Mouse (Mus musculus): ENCODE data around the gene Ptgfrn. TPM values are rescaled to one million over a fixed set of nuclear protein-coding genes. Genes with fewer than 3 reads are reported as not detected.

Ptgfrn gene
- polyA plus RNA-seq, 1 experiment from 2014 or later: 10.0 TPM

DNA sequence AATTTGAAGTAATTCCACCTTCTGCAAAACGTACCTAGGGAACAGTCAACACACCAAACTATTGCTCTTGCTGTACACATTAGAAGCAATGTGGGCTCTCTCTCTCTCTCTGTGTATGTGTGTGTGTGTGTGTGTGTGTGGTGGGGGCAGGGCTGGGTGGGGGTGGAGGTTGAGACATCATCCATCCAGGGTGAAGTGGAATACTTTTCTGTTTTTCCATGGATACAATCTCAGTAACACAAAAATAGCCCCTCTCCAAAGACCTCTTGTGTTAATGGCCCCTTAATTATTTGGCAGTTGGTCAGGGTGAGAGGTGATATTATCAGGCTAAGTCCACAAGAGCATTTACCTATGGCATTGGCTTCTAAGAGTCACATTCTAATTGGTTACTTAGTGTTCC is 83.3 kb downstream of the Ptgfrn start:
- H3K4me1 ChIP-seq (ENCODE audit: control insufficient read depth in 2 of 2, insufficient read depth in 2 of 2, low read length in 2 of 2): peaks cover 19 to 36% of the 10 kb centered on the region in 2 experiments
- WGBS: 14% methylated on average over 1 of the region's 1 CpGs
- peak overlapping the region; percentile 31 for H3K4me2 ChIP-seq (ENCODE audit: low read length)
- ATAC-seq (ENCODE audit: insufficient number of reproducible peaks, insufficient read depth, low FRiP score, low read depth): peak; percentile 77
- H3K36me3 ChIP-seq (ENCODE audit: control insufficient read depth, insufficient read depth, low read length): no peaks in the 10 kb centered on the region
- H3K27me3 ChIP-seq (ENCODE audit: control insufficient read depth, insufficient read depth, low read length): no peaks in the 10 kb centered on the region
- no peaks in the 10 kb centered on the region for H3K9me3 ChIP-seq (ENCODE audit: control insufficient read depth, low read length)
- no peak overlapping the region for H3K9ac ChIP-seq (ENCODE audit: low read length)
- H3K4me3 ChIP-seq (ENCODE audit: control insufficient read depth in 1 of 2, insufficient read depth in 1 of 2, low read depth in 1 of 2, low read length in 2 of 2): no peak overlapping the region
- H3K27ac ChIP-seq (replicated peaks in 1 of 2; ENCODE audit: control insufficient read depth in 1 of 2, insufficient read depth in 1 of 2, low read depth in 2 of 2, low read length in 2 of 2): peak overlapping the region; percentile 80; a peak in 3 of 4 replicates

DNA sequence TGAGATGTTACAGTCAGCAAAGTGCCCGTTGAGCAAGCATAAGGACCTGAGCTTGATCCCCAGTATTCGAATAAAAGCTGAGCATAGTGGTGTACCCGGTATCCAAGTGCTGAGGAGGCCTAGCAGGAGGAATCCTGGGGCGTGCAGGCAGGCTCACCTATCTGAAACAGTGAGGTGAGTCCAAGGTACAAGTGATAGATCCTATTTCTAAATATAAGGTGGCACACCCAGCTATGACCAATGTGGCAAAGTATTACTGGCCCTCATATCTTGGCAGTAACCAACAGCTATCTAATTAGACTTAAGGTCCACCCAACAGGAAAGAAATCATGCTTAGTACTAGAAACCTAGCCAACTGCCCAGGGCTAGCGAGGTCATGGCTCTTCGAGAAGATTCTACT is 87.1 kb downstream of the Ptgfrn start:
- no peaks in the 10 kb centered on the region for H3K27me3 ChIP-seq (ENCODE audit: control insufficient read depth, insufficient read depth, low read length)
- 87% methylated on average over 6 of the region's 6 CpGs for whole genome bisulfite sequencing
- no peaks in the 10 kb centered on the region for H3K36me3 ChIP-seq (ENCODE audit: control insufficient read depth, insufficient read depth, low read length)
- H3K9ac ChIP-seq (ENCODE audit: low read length): no peak overlapping the region
- no peak for ATAC-seq (ENCODE audit: insufficient number of reproducible peaks, insufficient read depth, low FRiP score, low read depth)
- H3K9me3 ChIP-seq (ENCODE audit: control insufficient read depth, low read length): no peaks in the 10 kb centered on the region
- H3K4me3 ChIP-seq (ENCODE audit: control insufficient read depth in 1 of 2, insufficient read depth in 1 of 2, low read depth in 1 of 2, low read length in 2 of 2): no peak overlapping the region
- H3K4me2 ChIP-seq (ENCODE audit: low read length): no peak overlapping the region
- H3K4me1 ChIP-seq (ENCODE audit: control insufficient read depth in 2 of 2, insufficient read depth in 2 of 2, low read length in 2 of 2): peaks cover 11 to 28% of the 10 kb centered on the region in 2 experiments
- H3K27ac ChIP-seq (replicated peaks in 1 of 2; ENCODE audit: control insufficient read depth in 1 of 2, insufficient read depth in 1 of 2, low read depth in 2 of 2, low read length in 2 of 2): no peak overlapping the region

DNA sequence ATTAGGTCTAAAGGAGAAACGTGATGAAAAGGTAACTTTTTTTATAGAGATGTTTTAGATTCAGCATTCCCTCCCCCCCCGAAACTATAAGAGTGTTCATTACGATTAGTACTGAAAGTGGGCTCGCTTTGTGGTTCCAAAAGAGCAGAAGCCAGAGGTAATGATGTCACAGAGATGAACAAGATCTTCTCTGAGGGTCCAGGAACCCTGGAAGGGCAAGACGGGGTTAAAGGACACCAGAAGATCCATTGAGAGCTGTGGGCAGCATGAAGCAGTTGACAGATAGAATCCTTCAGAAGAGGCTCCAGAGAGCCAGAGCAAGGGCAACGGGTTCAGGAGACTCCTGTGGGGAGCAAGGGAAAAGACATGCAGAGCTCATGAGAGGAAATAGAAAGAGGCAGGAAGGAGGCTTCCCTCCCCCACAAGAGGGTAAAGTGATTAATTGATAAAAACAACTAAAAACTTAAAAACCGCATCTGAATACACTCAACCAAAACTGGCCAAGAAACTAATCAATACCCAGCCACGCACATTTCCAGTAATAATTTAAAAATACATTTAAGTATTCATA is 88.5 kb downstream of the Ptgfrn start:
- no peak overlapping the region for H3K27ac ChIP-seq (replicated peaks in 1 of 2; ENCODE audit: control insufficient read depth in 1 of 2, insufficient read depth in 1 of 2, low read depth in 2 of 2, low read length in 2 of 2)
- no peak overlapping the region for H3K9ac ChIP-seq (ENCODE audit: low read length)
- ATAC-seq (ENCODE audit: insufficient number of reproducible peaks, insufficient read depth, low FRiP score, low read depth): no peak
- peaks cover 8 to 21% of the 10 kb centered on the region in 2 experiments for H3K4me1 ChIP-seq (ENCODE audit: control insufficient read depth in 2 of 2, insufficient read depth in 2 of 2, low read length in 2 of 2)
- WGBS: 67% methylated on average over 8 of the region's 8 CpGs
- H3K27me3 ChIP-seq (ENCODE audit: control insufficient read depth, insufficient read depth, low read length): no peaks in the 10 kb centered on the region
- no peaks in the 10 kb centered on the region for H3K36me3 ChIP-seq (ENCODE audit: control insufficient read depth, insufficient read depth, low read length)
- H3K9me3 ChIP-seq (ENCODE audit: control insufficient read depth, low read length): no peaks in the 10 kb centered on the region
- no peak overlapping the region for H3K4me3 ChIP-seq (ENCODE audit: control insufficient read depth in 1 of 2, insufficient read depth in 1 of 2, low read depth in 1 of 2, low read length in 2 of 2)
- H3K4me2 ChIP-seq (ENCODE audit: low read length): no peak overlapping the region

DNA sequence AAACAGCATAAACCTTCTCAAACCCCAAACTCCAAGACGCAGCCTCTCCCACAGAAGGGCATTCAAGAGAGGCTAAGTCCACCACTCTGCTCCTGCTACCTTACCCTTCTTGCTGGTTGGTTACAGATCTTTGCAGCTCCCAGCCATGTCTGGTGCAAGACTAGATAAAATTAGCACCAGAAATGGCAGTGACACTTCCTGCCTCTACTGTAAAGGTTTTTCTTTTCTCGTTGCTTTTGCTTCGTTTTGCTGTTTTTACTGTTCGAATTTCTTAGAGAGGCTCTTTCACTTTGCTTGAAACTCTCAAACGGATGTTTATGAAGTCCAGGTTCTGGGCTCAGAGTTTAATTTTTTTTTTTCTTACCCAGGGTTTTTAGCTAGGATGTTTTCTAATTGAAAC is 89.0 kb downstream of the Ptgfrn start:
- H3K27me3 ChIP-seq (ENCODE audit: control insufficient read depth, insufficient read depth, low read length): no peaks in the 10 kb centered on the region
- no peak overlapping the region for H3K9ac ChIP-seq (ENCODE audit: low read length)
- no peak overlapping the region for H3K27ac ChIP-seq (replicated peaks in 1 of 2; ENCODE audit: control insufficient read depth in 1 of 2, insufficient read depth in 1 of 2, low read depth in 2 of 2, low read length in 2 of 2)
- no peaks in the 10 kb centered on the region for H3K36me3 ChIP-seq (ENCODE audit: control insufficient read depth, insufficient read depth, low read length)
- no peak overlapping the region for H3K4me3 ChIP-seq (ENCODE audit: control insufficient read depth in 1 of 2, insufficient read depth in 1 of 2, low read depth in 1 of 2, low read length in 2 of 2)
- H3K9me3 ChIP-seq (ENCODE audit: control insufficient read depth, low read length): no peaks in the 10 kb centered on the region
- WGBS: 63% methylated on average over 5 of the region's 5 CpGs
- no peak for ATAC-seq (ENCODE audit: insufficient number of reproducible peaks, insufficient read depth, low FRiP score, low read depth)
- H3K4me2 ChIP-seq (ENCODE audit: low read length): no peak overlapping the region
- H3K4me1 ChIP-seq (ENCODE audit: control insufficient read depth in 2 of 2, insufficient read depth in 2 of 2, low read length in 2 of 2): peaks cover 8 to 16% of the 10 kb centered on the region in 2 experiments

DNA sequence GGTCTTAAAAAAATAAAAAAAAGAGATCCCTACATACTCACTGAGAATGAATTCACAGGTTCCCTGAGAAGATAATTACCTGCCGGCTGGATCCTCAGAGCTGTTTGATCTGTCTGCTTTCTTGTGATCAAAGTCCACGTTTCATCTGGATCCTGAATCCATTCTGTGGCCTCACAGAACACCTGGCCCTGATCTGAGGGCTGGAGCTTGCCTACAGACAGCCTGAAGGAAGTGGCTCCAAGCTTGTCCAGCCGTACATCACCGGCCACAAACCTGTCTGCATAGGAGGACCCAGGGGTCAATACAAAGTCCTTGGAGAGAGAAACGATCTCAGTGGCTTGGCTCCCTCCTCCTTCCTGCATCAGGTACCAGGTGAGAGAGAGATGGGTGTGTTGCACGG is 91.6 kb downstream of the Ptgfrn start:
- Histone ChIP-seq H3K27ac (replicated peaks in 1 of 2; ENCODE audit: control insufficient read depth in 1 of 2, insufficient read depth in 1 of 2, low read depth in 2 of 2, low read length in 2 of 2) (no peak overlapping the region), H3K4me1 (ENCODE audit: control insufficient read depth in 2 of 2, insufficient read depth in 2 of 2, low read length in 2 of 2) (peaks cover 7 to 30% of the 10 kb centered on the region in 2 experiments), H3K4me3 (ENCODE audit: control insufficient read depth in 1 of 2, insufficient read depth in 1 of 2, low read depth in 1 of 2, low read length in 2 of 2) (no peak overlapping the region), H3K27me3 (ENCODE audit: control insufficient read depth, insufficient read depth, low read length) (no peaks in the 10 kb centered on the region), H3K36me3 (ENCODE audit: control insufficient read depth, insufficient read depth, low read length) (no peaks in the 10 kb centered on the region), H3K9ac (ENCODE audit: low read length) (no peak overlapping the region), H3K4me2 (ENCODE audit: low read length) (no peak overlapping the region), H3K9me3 (ENCODE audit: control insufficient read depth, low read length) (no peaks in the 10 kb centered on the region)
- ATAC-seq (ENCODE audit: insufficient number of reproducible peaks, insufficient read depth, low FRiP score, low read depth): no peak
- WGBS: 87% methylated on average over 6 of the region's 6 CpGs

DNA sequence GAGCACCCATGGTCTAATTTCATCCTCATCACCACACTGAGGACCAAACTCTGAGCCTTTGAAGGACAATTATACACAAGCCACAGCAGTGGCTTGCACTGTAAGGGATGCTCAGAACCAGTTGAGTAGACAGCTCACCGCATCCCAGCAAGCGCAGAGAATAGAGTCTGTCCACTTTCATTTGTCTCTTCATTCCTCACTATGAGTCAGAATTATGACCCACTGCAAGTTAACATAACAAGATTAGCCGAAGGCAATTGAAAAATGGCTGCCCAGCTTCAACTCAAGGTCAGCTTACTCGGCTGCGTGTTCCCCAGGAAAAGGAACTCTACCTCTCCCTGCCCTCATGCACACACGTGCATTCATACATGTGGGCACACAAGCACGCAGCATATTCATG is 94.0 kb downstream of the Ptgfrn start:
- no peaks in the 10 kb centered on the region for H3K9me3 ChIP-seq (ENCODE audit: control insufficient read depth, low read length)
- H3K27ac ChIP-seq (replicated peaks in 1 of 2; ENCODE audit: control insufficient read depth in 1 of 2, insufficient read depth in 1 of 2, low read depth in 2 of 2, low read length in 2 of 2): no peak overlapping the region
- no peak for ATAC-seq (ENCODE audit: insufficient number of reproducible peaks, insufficient read depth, low FRiP score, low read depth)
- H3K4me2 ChIP-seq (ENCODE audit: low read length): no peak overlapping the region
- H3K4me3 ChIP-seq (ENCODE audit: control insufficient read depth in 1 of 2, insufficient read depth in 1 of 2, low read depth in 1 of 2, low read length in 2 of 2): no peak overlapping the region
- 87% methylated on average over 7 of the region's 7 CpGs for WGBS
- H3K9ac ChIP-seq (ENCODE audit: low read length): no peak overlapping the region
- no peaks in the 10 kb centered on the region for H3K27me3 ChIP-seq (ENCODE audit: control insufficient read depth, insufficient read depth, low read length)
- no peaks in the 10 kb centered on the region for H3K36me3 ChIP-seq (ENCODE audit: control insufficient read depth, insufficient read depth, low read length)
- peaks cover 15 to 36% of the 10 kb centered on the region in 2 experiments for H3K4me1 ChIP-seq (ENCODE audit: control insufficient read depth in 2 of 2, insufficient read depth in 2 of 2, low read length in 2 of 2)

DNA sequence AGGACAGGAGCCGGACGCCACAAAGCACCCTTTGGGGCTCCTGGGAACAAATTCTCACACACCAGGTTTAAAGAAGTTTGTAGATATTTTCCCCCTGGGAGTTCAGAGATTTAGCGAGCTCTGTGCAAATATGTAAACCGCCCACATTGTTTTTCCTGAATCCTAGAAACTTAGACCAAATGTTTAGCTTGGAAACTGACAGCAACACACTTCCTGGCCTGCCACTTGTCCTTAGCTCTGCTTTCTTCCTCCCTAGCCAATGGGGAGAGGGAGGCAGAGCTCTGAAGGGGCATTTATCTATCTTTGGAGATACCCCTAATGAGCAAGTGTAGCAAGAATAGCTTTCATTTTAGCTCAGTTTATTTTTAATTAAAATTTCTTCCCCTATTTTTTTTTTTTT is 94.8 kb downstream of the Ptgfrn start:
- H3K27ac ChIP-seq (replicated peaks in 1 of 2; ENCODE audit: control insufficient read depth in 1 of 2, insufficient read depth in 1 of 2, low read depth in 2 of 2, low read length in 2 of 2): no peak overlapping the region; a peak in 2 of 4 replicates
- no peaks in the 10 kb centered on the region for H3K36me3 ChIP-seq (ENCODE audit: control insufficient read depth, insufficient read depth, low read length)
- H3K4me2 ChIP-seq (ENCODE audit: low read length): peak overlapping the region; percentile 31; the same call in 1 of the 2 replicates
- no peaks in the 10 kb centered on the region for H3K27me3 ChIP-seq (ENCODE audit: control insufficient read depth, insufficient read depth, low read length)
- H3K4me1 ChIP-seq (ENCODE audit: control insufficient read depth in 2 of 2, insufficient read depth in 2 of 2, low read length in 2 of 2): peaks cover 13 to 32% of the 10 kb centered on the region in 2 experiments
- no peak overlapping the region for H3K4me3 ChIP-seq (ENCODE audit: control insufficient read depth in 1 of 2, insufficient read depth in 1 of 2, low read depth in 1 of 2, low read length in 2 of 2)
- no peak for ATAC-seq (ENCODE audit: insufficient number of reproducible peaks, insufficient read depth, low FRiP score, low read depth)
- no peak overlapping the region for H3K9ac ChIP-seq (ENCODE audit: low read length)
- WGBS: 36% methylated on average over 4 of the region's 4 CpGs
- no peaks in the 10 kb centered on the region for H3K9me3 ChIP-seq (ENCODE audit: control insufficient read depth, low read length)

DNA sequence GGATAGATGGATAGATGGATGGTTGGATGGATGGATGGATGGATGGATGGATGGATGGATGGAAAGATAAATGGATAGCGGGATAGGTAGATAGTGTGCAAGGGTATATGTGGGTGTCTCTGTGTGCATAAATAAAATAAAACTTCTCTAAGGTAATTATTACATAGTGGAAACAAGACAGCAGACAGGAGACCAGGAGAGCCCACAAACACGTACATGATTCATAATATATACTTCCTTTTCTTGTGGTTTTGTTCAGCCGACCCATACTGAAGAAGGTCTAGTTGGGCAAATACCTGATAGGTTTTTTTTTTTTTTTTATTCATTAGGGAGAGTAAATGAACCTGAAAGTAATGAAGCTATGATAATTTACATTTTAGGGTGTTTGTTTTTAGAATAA is 96.5 kb downstream of the Ptgfrn start:
- Histone ChIP-seq H3K27me3 (ENCODE audit: control insufficient read depth, insufficient read depth, low read length) (no peaks in the 10 kb centered on the region), H3K4me1 (ENCODE audit: control insufficient read depth in 2 of 2, insufficient read depth in 2 of 2, low read length in 2 of 2) (peaks cover 13 to 32% of the 10 kb centered on the region in 2 experiments), H3K9ac (ENCODE audit: low read length) (no peak overlapping the region), H3K4me2 (ENCODE audit: low read length) (no peak overlapping the region), H3K4me3 (ENCODE audit: control insufficient read depth in 1 of 2, insufficient read depth in 1 of 2, low read depth in 1 of 2, low read length in 2 of 2) (no peak overlapping the region), H3K9me3 (ENCODE audit: control insufficient read depth, low read length) (no peaks in the 10 kb centered on the region), H3K36me3 (ENCODE audit: control insufficient read depth, insufficient read depth, low read length) (no peaks in the 10 kb centered on the region), H3K27ac (replicated peaks in 1 of 2; ENCODE audit: control insufficient read depth in 1 of 2, insufficient read depth in 1 of 2, low read depth in 2 of 2, low read length in 2 of 2) (no peak overlapping the region)
- no peak for ATAC-seq (ENCODE audit: insufficient number of reproducible peaks, insufficient read depth, low FRiP score, low read depth)
- 90% methylated on average over 3 of the region's 3 CpGs for WGBS

Measured in heart, embryonic 14.5 days (tissue).